Mouse (Mus musculus) lung, postnatal 0 days (tissue): Measurements from ENCODE around the gene Patj.

Experiments
- CTCF ChIP-seq: IDR thresholded peaks from 2 replicates; pipeline ENCODE4 v1.5.1; 2016; ENCODE audit warnings: antibody characterized with exemption, mild to moderate bottlenecking
- EP300 ChIP-seq: IDR thresholded peaks from 2 replicates; pipeline ENCODE4 v1.6.1; 2016; ENCODE audit warnings: antibody characterized with exemption, mild to moderate bottlenecking, control low read depth

- TF ChIP-seq CTCF (no peak), EP300 (no peak)
Observed at GRCm38 (mm10) chr4:98385036-98385435, 10.5 kb upstream of the Patj start.
